Mouse (Mus musculus) ES-Bruce4 (cell line): Measurements from ENCODE around the gene Polm. TPM values are rescaled to one million over a fixed set of nuclear protein-coding genes. Genes with fewer than 3 reads are reported as not detected.

Experiments
- H3K27ac ChIP-seq: 2 replicates; pipeline ENCODE4 v1.5.1; 2012; ENCODE audit warnings: low read length, inconsistent platforms; ENCODE audit not compliant: insufficient read depth
- H3K27me3 ChIP-seq: 2 replicates; pipeline ENCODE4 v1.6.1; 2012; ENCODE audit warnings: mild to moderate bottlenecking, low read length, inconsistent platforms; ENCODE audit not compliant: control insufficient read depth, poor library complexity, insufficient read depth, severe bottlenecking
- H3K36me3 ChIP-seq: 2 replicates; pipeline ENCODE4 v1.6.1; 2012; ENCODE audit warnings: inconsistent platforms, mild to moderate bottlenecking, low read length, moderate library complexity; ENCODE audit not compliant: control insufficient read depth, poor library complexity, insufficient read depth, severe bottlenecking
- H3K4me1 ChIP-seq: one replicate; pipeline ENCODE4 v1.8.1; 2011; ENCODE audit warnings: low read length; ENCODE audit not compliant: control insufficient read depth, insufficient read depth
- H3K4me3 ChIP-seq: 2 replicates; pipeline ENCODE4 v1.5.1; 2011; ENCODE audit warnings: low read depth, mild to moderate bottlenecking, low read length
- H3K9ac ChIP-seq: 2 replicates; pipeline ENCODE4 v1.6.1; 2012; ENCODE audit warnings: low read depth, mild to moderate bottlenecking, inconsistent platforms; ENCODE audit not compliant: poor library complexity, severe bottlenecking
- H3K9me3 ChIP-seq: replicated peaks from 2 replicates; pipeline ENCODE4 v1.6.1; 2012; ENCODE audit warnings: mild to moderate bottlenecking, low read length, inconsistent platforms; ENCODE audit not compliant: control insufficient read depth, poor library complexity, insufficient read depth, severe bottlenecking
- CTCF ChIP-seq: IDR thresholded peaks from one replicate; pipeline ENCODE4 v1.8.1; 2011; ENCODE audit warnings: low read depth, low read length
- EP300 ChIP-seq: IDR thresholded peaks from 2 replicates; pipeline ENCODE4 v1.6.1; 2011; ENCODE audit warnings: low read depth, low read length; ENCODE audit not compliant: insufficient read depth
- POLR2A ChIP-seq: IDR thresholded peaks from one replicate; pipeline ENCODE4 v1.8.1; 2011; ENCODE audit warnings: low read length; ENCODE audit not compliant: insufficient read depth
- polyA plus RNA-seq: library from polyadenylated mRNA; stranded (reverse); fragments of >200 nt; gene quantifications from 2 replicates; pipeline ENCODE4 v1.2.4, GENCODE M21; 2011; ENCODE audit warnings: low read depth; ENCODE audit not compliant: missing spikeins, insufficient read depth, insufficient read length

Polm gene
- polyA plus RNA-seq, 1 experiment: 9.9 TPM

GRCm38 (mm10) chr11:5841751-5842150 lies 3.9 kb upstream of the Polm start:
- no peak overlapping the region for H3K4me3 ChIP-seq
- peaks cover 32% of the 10 kb centered on the region for H3K9me3 ChIP-seq
- H3K9ac ChIP-seq: no peak overlapping the region

GRCm38 (mm10) chr11:5840346-5840745 lies 2.5 kb upstream of the Polm start:
- no peak for TF ChIP-seq EP300
- TF ChIP-seq POLR2A: no peak
- TF ChIP-seq CTCF: no peak
- no peak overlapping the region for H3K27ac ChIP-seq

More at GRCm38 (mm10) chr11:5841751-5842150, 3.9 kb upstream of the Polm start:
- H3K4me1 ChIP-seq: no peaks in the 10 kb centered on the region
- no peaks in the 10 kb centered on the region for H3K36me3 ChIP-seq
- TF ChIP-seq POLR2A (no peak), CTCF (no peak), EP300 (no peak)
- no peak overlapping the region for H3K27ac ChIP-seq
- H3K27me3 ChIP-seq: no peaks in the 10 kb centered on the region

GRCm38 (mm10) chr11:5836126-5836525 lies 1.7 kb downstream of the Polm start:
- H3K27ac ChIP-seq: no peak overlapping the region
- H3K27me3 ChIP-seq: no peaks in the 10 kb centered on the region
- no peak overlapping the region for H3K4me3 ChIP-seq
- TF ChIP-seq CTCF (peak; percentile 22), POLR2A (no peak)
- H3K36me3 ChIP-seq: peaks cover 9% of the 10 kb centered on the region; the same call in 1 of the 2 replicates
- peaks cover 8% of the 10 kb centered on the region for H3K9me3 ChIP-seq
- H3K9ac ChIP-seq: no peak overlapping the region
- no peaks in the 10 kb centered on the region for H3K4me1 ChIP-seq

More at GRCm38 (mm10) chr11:5840346-5840745, 2.5 kb upstream of the Polm start:
- Histone ChIP-seq H3K27me3 (no peaks in the 10 kb centered on the region), H3K36me3 (no peaks in the 10 kb centered on the region), H3K9me3 (peaks cover 32% of the 10 kb centered on the region), H3K4me3 (no peak overlapping the region), H3K4me1 (no peaks in the 10 kb centered on the region), H3K9ac (no peak overlapping the region)

- no peaks in the 10 kb centered on the region for H3K9me3 ChIP-seq
- H3K36me3 ChIP-seq: peaks cover 9% of the 10 kb centered on the region; the same call in 1 of the 2 replicates
- H3K4me3 ChIP-seq: no peak overlapping the region
- H3K27me3 ChIP-seq: no peaks in the 10 kb centered on the region
- TF ChIP-seq POLR2A: no peak
- no peak for TF ChIP-seq CTCF
- no peak for TF ChIP-seq EP300
- no peaks in the 10 kb centered on the region for H3K4me1 ChIP-seq
- no peak overlapping the region for H3K27ac ChIP-seq
- H3K9ac ChIP-seq: no peak overlapping the region
Measured at GRCm38 (mm10) chr11:5835057-5835456, 2.8 kb downstream of the Polm start.

GRCm38 (mm10) chr11:5834506-5834905 lies 3.3 kb downstream of the Polm start:
- H3K9me3 ChIP-seq: no peaks in the 10 kb centered on the region
- peaks cover 9% of the 10 kb centered on the region; the same call in 1 of the 2 replicates for H3K36me3 ChIP-seq
- H3K9ac ChIP-seq: no peak overlapping the region
- no peak overlapping the region for H3K27ac ChIP-seq
- H3K4me1 ChIP-seq: no peaks in the 10 kb centered on the region
- no peaks in the 10 kb centered on the region for H3K27me3 ChIP-seq
- TF ChIP-seq CTCF (no peak), POLR2A (no peak), EP300 (no peak)
- no peak overlapping the region for H3K4me3 ChIP-seq

GRCm38 (mm10) chr11:5829327-5829726 lies 8.5 kb downstream of the Polm start:
- H3K36me3 ChIP-seq: peaks cover 8% of the 10 kb centered on the region; the same call in 1 of the 2 replicates
- H3K27ac ChIP-seq: no peak overlapping the region
- H3K4me3 ChIP-seq: no peak overlapping the region
- TF ChIP-seq EP300 (no peak), CTCF (no peak), POLR2A (no peak)
- H3K4me1 ChIP-seq: no peaks in the 10 kb centered on the region
- no peak overlapping the region for H3K9ac ChIP-seq
- H3K9me3 ChIP-seq: no peaks in the 10 kb centered on the region
- H3K27me3 ChIP-seq: no peaks in the 10 kb centered on the region
